Mouse (Mus musculus): ENCODE data around the gene Rsph3a. TPM values are rescaled to one million over a fixed set of nuclear protein-coding genes. Genes with fewer than 3 reads are reported as not detected.
"Not testable (repeated sequence)": the region's sequence is repeated elsewhere in the genome, so short reads cannot be mapped to it uniquely, and the experiment has no call there.

The Rsph3a gene
- polyA plus RNA-seq, 1 experiment from 2014 or later = 79.0 TPM

- Histone ChIP-seq H3K36me3 (replicated peaks) (no peaks in the 10 kb centered on the region), H3K9me3 (no peaks in the 10 kb centered on the region), H3K27ac (no peak overlapping the region), H3K27me3 (replicated peaks) (no peaks in the 10 kb centered on the region), H3K9ac (no peak overlapping the region), H3K4me2 (no peak overlapping the region), H3K4me1 (peaks cover 2% of the 10 kb centered on the region), H3K4me3 (no peak overlapping the region)
- WGBS = 60% methylated on average over 8 of the region's 8 CpGs
- no peak for ATAC-seq (replicated peaks)
Observed at GRCm38 (mm10) chr17:7939640-7940039, 5.8 kb upstream of the Rsph3a start.

GRCm38 (mm10) chr17:7946053-7946627 lies 726 bp downstream of the Rsph3a start:
- H3K9me3 ChIP-seq; H3K4me1 ChIP-seq; H3K27me3 ChIP-seq (replicated peaks); H3K36me3 ChIP-seq (replicated peaks): not testable (repeated sequence)
- Histone ChIP-seq H3K4me3 (peak overlapping the region; percentile 62), H3K4me2 (peak overlapping the region; percentile 58), H3K27ac (peak overlapping the region; percentile 93), H3K9ac (peak overlapping the region; percentile 73)
- peak; percentile 83 for ATAC-seq (replicated peaks)
- 0% methylated on average over 20 of the region's 27 CpGs for WGBS

GRCm38 (mm10) chr17:7951333-7951732 lies 5.9 kb downstream of the Rsph3a start:
- H3K27ac ChIP-seq; H3K4me2 ChIP-seq; ATAC-seq (replicated peaks); H3K36me3 ChIP-seq (replicated peaks); H3K9me3 ChIP-seq; H3K9ac ChIP-seq; H3K4me1 ChIP-seq; H3K4me3 ChIP-seq; H3K27me3 ChIP-seq (replicated peaks): not testable (repeated sequence)
- WGBS = no CpG with 5 or more reads among the region's 4 CpGs

GRCm38 (mm10) chr17:7957242-7957641 lies 11.8 kb downstream of the Rsph3a start:
- not testable (repeated sequence) for H3K9me3 ChIP-seq; H3K4me1 ChIP-seq; H3K36me3 ChIP-seq (replicated peaks); H3K4me2 ChIP-seq; H3K27me3 ChIP-seq (replicated peaks); H3K9ac ChIP-seq; H3K4me3 ChIP-seq; ATAC-seq (replicated peaks); H3K27ac ChIP-seq
- 89% methylated on average over 9 of the region's 9 CpGs for WGBS

- not testable (repeated sequence) for H3K27me3 ChIP-seq (replicated peaks); H3K4me1 ChIP-seq; H3K27ac ChIP-seq; H3K9ac ChIP-seq; H3K4me3 ChIP-seq; ATAC-seq (replicated peaks); H3K36me3 ChIP-seq (replicated peaks); H3K9me3 ChIP-seq; H3K4me2 ChIP-seq
- 93% methylated on average over 4 of the region's 4 CpGs for WGBS
Observed at GRCm38 (mm10) chr17:7963333-7963732, 17.9 kb downstream of the Rsph3a start.

- H3K4me2 ChIP-seq; ATAC-seq (replicated peaks); H3K4me1 ChIP-seq; H3K4me3 ChIP-seq; H3K9ac ChIP-seq; H3K9me3 ChIP-seq; H3K36me3 ChIP-seq (replicated peaks); H3K27ac ChIP-seq; H3K27me3 ChIP-seq (replicated peaks): not testable (repeated sequence)
- WGBS = 90% methylated on average over 2 of the region's 2 CpGs
Observed at GRCm38 (mm10) chr17:7964398-7964797, 19.0 kb downstream of the Rsph3a start.

- 94% methylated on average over 4 of the region's 5 CpGs for WGBS
- H3K9me3 ChIP-seq; H3K36me3 ChIP-seq (replicated peaks); H3K27me3 ChIP-seq (replicated peaks); H3K4me2 ChIP-seq; H3K4me3 ChIP-seq; ATAC-seq (replicated peaks); H3K27ac ChIP-seq; H3K4me1 ChIP-seq; H3K9ac ChIP-seq: not testable (repeated sequence)
Observed at GRCm38 (mm10) chr17:7968490-7968889, 23.1 kb downstream of the Rsph3a start.

GRCm38 (mm10) chr17:7969782-7970181 lies 24.4 kb downstream of the Rsph3a start:
- ATAC-seq (replicated peaks); H3K27me3 ChIP-seq (replicated peaks); H3K36me3 ChIP-seq (replicated peaks); H3K9ac ChIP-seq; H3K4me3 ChIP-seq; H3K4me1 ChIP-seq; H3K9me3 ChIP-seq; H3K27ac ChIP-seq; H3K4me2 ChIP-seq: not testable (repeated sequence)
- WGBS = 100% methylated on average over 2 of the region's 6 CpGs

- H3K36me3 ChIP-seq (replicated peaks); H3K9me3 ChIP-seq; H3K27ac ChIP-seq; H3K27me3 ChIP-seq (replicated peaks); ATAC-seq (replicated peaks); H3K4me2 ChIP-seq; H3K9ac ChIP-seq; H3K4me1 ChIP-seq; H3K4me3 ChIP-seq: not testable (repeated sequence)
- WGBS = 76% methylated on average over 1 of the region's 2 CpGs
Observed at GRCm38 (mm10) chr17:7983484-7983883, 38.1 kb downstream of the Rsph3a start.

- not testable (repeated sequence) for H3K4me2 ChIP-seq; H3K27me3 ChIP-seq (replicated peaks); H3K4me3 ChIP-seq; ATAC-seq (replicated peaks); H3K36me3 ChIP-seq (replicated peaks); H3K9ac ChIP-seq; H3K27ac ChIP-seq; H3K9me3 ChIP-seq; H3K4me1 ChIP-seq
- 80% methylated on average over 4 of the region's 4 CpGs for WGBS
Observed at GRCm38 (mm10) chr17:7985597-7985996, 40.2 kb downstream of the Rsph3a start.

- H3K9me3 ChIP-seq; H3K36me3 ChIP-seq (replicated peaks); ATAC-seq (replicated peaks); H3K9ac ChIP-seq; H3K27me3 ChIP-seq (replicated peaks); H3K4me3 ChIP-seq; H3K4me1 ChIP-seq; H3K4me2 ChIP-seq; H3K27ac ChIP-seq: not testable (repeated sequence)
- WGBS = 73% methylated on average over 7 of the region's 7 CpGs
Observed at GRCm38 (mm10) chr17:7987038-7987437, 41.6 kb downstream of the Rsph3a start.

GRCm38 (mm10) chr17:8003248-8003647 lies 57.8 kb downstream of the Rsph3a start:
- not testable (repeated sequence) for H3K4me2 ChIP-seq; H3K9me3 ChIP-seq; H3K36me3 ChIP-seq (replicated peaks); H3K4me1 ChIP-seq; H3K4me3 ChIP-seq; ATAC-seq (replicated peaks); H3K9ac ChIP-seq; H3K27ac ChIP-seq; H3K27me3 ChIP-seq (replicated peaks)
- 78% methylated on average over 10 of the region's 10 CpGs for WGBS

GRCm38 (mm10) chr17:8006771-8007170 lies 61.4 kb downstream of the Rsph3a start:
- H3K4me2 ChIP-seq; H3K4me1 ChIP-seq; H3K9ac ChIP-seq; H3K4me3 ChIP-seq; H3K27ac ChIP-seq; ATAC-seq (replicated peaks); H3K36me3 ChIP-seq (replicated peaks); H3K9me3 ChIP-seq; H3K27me3 ChIP-seq (replicated peaks): not testable (repeated sequence)
- WGBS = 80% methylated on average over 2 of the region's 6 CpGs
